Mouse (Mus musculus) neural tube, embryonic 11.5 days (tissue): ENCODE results near the gene Etl4. TPM values are rescaled to one million over a fixed set of nuclear protein-coding genes. Genes with fewer than 3 reads are reported as not detected.

Source experiments
- ATAC-seq: fragments of 200-750 bp; cut with Nextera tagmentation; 2 replicates; pipeline ENCODE4 v1.8.0; 2017; ENCODE audit warnings: moderate number of reproducible peaks, mild to moderate bottlenecking, moderate TSS enrichment, moderate library complexity; ENCODE audit not compliant: insufficient read depth, low FRiP score, low TSS enrichment
- DNase-seq: peaks from one replicate; pipeline ENCODE4 v3.0.0-alpha.2; 2015; ENCODE audit warnings: low spot score
- H3K27ac ChIP-seq: fragments of 300-500 bp; sonication (generic); 2 replicates; pipeline ENCODE4 v1.5.1; 2014; ENCODE audit warnings: low read depth, mild to moderate bottlenecking, low read length
- H3K27me3 ChIP-seq: fragments of 300-500 bp; sonication (generic); 2 replicates; pipeline ENCODE4 v1.6.1; 2014; ENCODE audit warnings: mild to moderate bottlenecking, low read length, mixed read lengths; ENCODE audit not compliant: control insufficient read depth, insufficient read depth
- H3K36me3 ChIP-seq: fragments of 300-500 bp; sonication (generic); 2 replicates; pipeline ENCODE4 v1.6.1; 2014; ENCODE audit warnings: mild to moderate bottlenecking, low read length, moderate library complexity, mixed read lengths; ENCODE audit not compliant: control insufficient read depth, insufficient read depth
- H3K4me1 ChIP-seq: fragments of 300-500 bp; sonication (generic); 2 replicates; pipeline ENCODE4 v1.6.1; 2014; ENCODE audit warnings: low read length, mixed read lengths; ENCODE audit not compliant: control insufficient read depth, insufficient read depth
- H3K4me2 ChIP-seq: fragments of 300-500 bp; sonication (generic); 2 replicates; pipeline ENCODE4 v1.6.1; 2014; ENCODE audit warnings: low read depth, mild to moderate bottlenecking, moderate library complexity
- H3K4me3 ChIP-seq: fragments of 300-500 bp; sonication (generic); 2 replicates; pipeline ENCODE4 v1.5.1; 2014; ENCODE audit warnings: low read depth, low read length
- H3K9ac ChIP-seq: fragments of 300-500 bp; sonication (generic); 2 replicates; pipeline ENCODE4 v1.6.1; 2014; ENCODE audit warnings: mild to moderate bottlenecking, low read length
- H3K9me3 ChIP-seq: fragments of 300-500 bp; sonication (generic); 2 replicates; pipeline ENCODE4 v1.6.1; 2016; ENCODE audit warnings: low read length; ENCODE audit not compliant: control insufficient read depth
- WGBS: fragments of 180-500 bp; shearing (Covaris S2); extraction: QIAGEN DNeasy Blood & Tissue Kit; methylation state at CpG from one replicate; pipeline ENCODE4 v1.1.7; 2014; 5-methylcytosine and 5-hydroxymethylcytosine counted together
- polyA plus RNA-seq: library from polyadenylated mRNA; unstranded; fragments of >200 nt; fragmentation: Nextera tagmentation; extraction: Ambion mirVana; gene quantifications from 2 replicates; pipeline ENCODE4 v1.2.1, GENCODE M21; 2014

The Etl4 gene
- polyA plus RNA-seq, 1 experiment from 2014 or later: 19.9 TPM

DNA sequence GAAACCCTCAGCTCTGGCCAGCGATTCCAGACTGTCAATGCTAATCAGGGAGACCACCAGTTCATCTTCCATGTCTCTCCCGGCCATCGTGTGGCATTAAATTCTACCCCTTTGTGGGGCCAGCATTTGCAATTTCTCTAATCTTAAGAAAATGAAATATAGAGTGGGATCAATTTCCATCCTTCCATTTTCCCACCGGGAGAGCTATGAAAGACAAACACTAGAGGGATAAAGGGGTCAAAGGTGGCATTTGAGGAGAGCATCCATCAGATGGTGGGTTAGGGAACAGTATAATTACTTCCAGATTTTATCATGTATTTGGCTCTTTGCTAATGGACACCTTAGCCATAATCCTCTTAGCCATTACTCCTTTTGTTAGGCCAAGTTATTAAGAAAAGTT, 321.8 kb downstream of the Etl4 start:
- Histone ChIP-seq H3K9me3 (no peaks in the 10 kb centered on the region), H3K27ac (no peak overlapping the region), H3K27me3 (no peaks in the 10 kb centered on the region), H3K36me3 (no peaks in the 10 kb centered on the region), H3K9ac (no peak overlapping the region), H3K4me2 (no peak overlapping the region), H3K4me3 (no peak overlapping the region), H3K4me1 (no peaks in the 10 kb centered on the region)
- 49% methylated on average over 4 of the region's 4 CpGs for WGBS
- DNase-seq (no peak), ATAC-seq (no peak)

DNA sequence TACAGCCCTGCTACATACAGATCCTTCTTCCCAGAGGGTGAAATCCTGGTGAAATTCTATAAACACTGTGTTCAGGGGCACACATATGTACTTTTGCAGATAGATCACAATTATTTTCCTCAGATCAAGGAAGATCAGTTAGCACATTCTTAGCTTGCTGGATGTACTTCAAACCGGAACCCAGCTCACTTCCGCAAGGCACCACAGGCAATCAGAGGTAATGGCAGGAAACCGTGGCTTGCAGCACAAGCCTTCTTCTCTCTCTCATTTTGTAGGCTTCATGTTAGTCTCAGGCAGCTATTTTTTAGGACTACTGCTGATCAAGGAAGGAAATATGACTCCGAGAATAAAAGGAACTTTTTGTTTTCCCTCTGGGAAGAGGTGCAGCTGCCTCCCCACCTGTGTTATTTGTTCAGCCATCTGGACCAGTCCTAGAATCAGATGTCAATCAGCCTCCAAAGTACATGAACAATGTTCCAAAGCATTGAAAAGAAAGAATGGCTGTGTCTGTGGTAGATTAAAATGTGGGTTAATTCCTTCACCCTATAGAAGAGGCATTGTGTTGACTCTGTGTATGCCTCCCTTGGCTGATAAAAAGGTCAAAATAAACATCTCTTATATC, 338.6 kb downstream of the Etl4 start:
- no peaks in the 10 kb centered on the region for H3K36me3 ChIP-seq
- no peak overlapping the region for H3K4me3 ChIP-seq
- no peak overlapping the region for H3K9ac ChIP-seq
- WGBS: 62% methylated on average over 4 of the region's 4 CpGs
- no peak overlapping the region for H3K4me2 ChIP-seq
- no peak overlapping the region for H3K27ac ChIP-seq
- no peaks in the 10 kb centered on the region for H3K9me3 ChIP-seq
- ATAC-seq (no peak), DNase-seq (no peak)
- H3K4me1 ChIP-seq: no peaks in the 10 kb centered on the region
- H3K27me3 ChIP-seq: no peaks in the 10 kb centered on the region

DNA sequence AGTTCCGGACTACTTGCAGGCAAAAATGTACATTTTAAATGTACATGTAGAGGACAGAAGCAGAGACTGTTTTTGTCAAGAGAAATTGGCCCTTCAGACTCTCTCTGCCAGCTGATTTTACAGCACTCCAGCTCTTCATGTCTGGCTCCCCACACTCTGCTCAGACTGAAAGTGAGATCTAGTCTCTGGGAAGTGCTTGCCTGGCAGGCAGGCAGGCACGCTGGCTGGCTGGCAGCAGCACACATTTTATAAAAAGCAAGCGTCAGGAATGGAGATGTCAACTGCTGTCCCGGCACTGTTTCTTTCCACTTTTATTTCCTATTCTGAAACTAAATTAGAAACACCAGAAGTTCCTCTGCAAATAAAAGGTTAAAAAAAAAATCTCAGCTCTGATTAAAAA, 339.8 kb downstream of the Etl4 start:
- H3K4me1 ChIP-seq: no peaks in the 10 kb centered on the region
- no peaks in the 10 kb centered on the region for H3K36me3 ChIP-seq
- H3K27me3 ChIP-seq: no peaks in the 10 kb centered on the region
- ATAC-seq (no peak), DNase-seq (no peak)
- 60% methylated on average over 4 of the region's 4 CpGs for WGBS
- no peak overlapping the region for H3K4me2 ChIP-seq
- H3K27ac ChIP-seq: no peak overlapping the region
- H3K9ac ChIP-seq: no peak overlapping the region
- H3K9me3 ChIP-seq: no peaks in the 10 kb centered on the region
- H3K4me3 ChIP-seq: no peak overlapping the region

DNA sequence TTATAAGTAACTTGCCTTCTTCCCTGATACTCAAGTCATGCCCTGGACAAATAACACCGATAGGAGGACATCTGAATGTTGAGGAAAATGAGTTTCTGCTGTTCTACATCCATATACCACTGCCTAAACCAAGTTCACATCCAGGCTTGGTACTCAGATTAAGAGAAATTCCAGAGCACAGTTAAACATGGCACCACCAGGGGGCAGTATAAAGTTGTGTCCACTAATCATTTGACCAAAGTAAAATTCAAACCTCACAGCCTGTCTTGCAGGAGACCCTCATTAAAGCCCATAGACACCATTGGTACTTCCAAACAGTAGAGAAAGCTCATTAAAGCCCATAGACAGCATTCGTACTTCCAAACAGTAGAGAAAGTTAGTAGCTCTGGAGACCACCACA, 366.5 kb downstream of the Etl4 start:
- Histone ChIP-seq H3K4me1 (no peaks in the 10 kb centered on the region), H3K27ac (no peak overlapping the region), H3K36me3 (no peaks in the 10 kb centered on the region), H3K4me3 (no peak overlapping the region), H3K4me2 (no peak overlapping the region), H3K9me3 (no peaks in the 10 kb centered on the region), H3K9ac (no peak overlapping the region), H3K27me3 (no peaks in the 10 kb centered on the region)
- 49% methylated on average over 2 of the region's 2 CpGs for WGBS
- ATAC-seq (peak; percentile 55; the same call in 1 of the 2 replicates), DNase-seq (peak; percentile 62)

DNA sequence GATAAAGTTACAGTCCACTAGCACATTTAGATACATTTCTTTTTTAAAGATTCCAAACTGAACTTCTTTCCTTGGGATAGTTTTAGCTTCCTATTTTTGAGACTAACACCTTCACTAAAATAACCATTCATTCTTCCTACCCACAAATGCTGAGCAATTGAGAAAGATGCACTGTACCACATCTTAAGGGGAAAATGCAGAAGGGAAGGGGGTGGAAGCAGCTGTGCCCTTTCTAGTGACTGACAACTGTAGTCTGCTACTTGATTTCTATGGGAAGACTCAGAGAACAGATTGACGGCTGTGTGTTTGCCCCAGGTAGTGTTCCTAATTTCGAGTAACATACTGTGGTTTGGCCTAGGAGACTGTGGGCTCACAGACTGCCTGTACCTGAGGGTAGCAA, 372.3 kb downstream of the Etl4 start:
- no peaks in the 10 kb centered on the region for H3K9me3 ChIP-seq
- 72% methylated on average over 2 of the region's 2 CpGs for WGBS
- H3K36me3 ChIP-seq: no peaks in the 10 kb centered on the region
- no peak overlapping the region for H3K4me2 ChIP-seq
- H3K4me1 ChIP-seq: no peaks in the 10 kb centered on the region
- no peak overlapping the region for H3K4me3 ChIP-seq
- no peak overlapping the region for H3K9ac ChIP-seq
- no peak overlapping the region for H3K27ac ChIP-seq
- no peaks in the 10 kb centered on the region for H3K27me3 ChIP-seq
- no peak for DNase-seq
- ATAC-seq: no peak

DNA sequence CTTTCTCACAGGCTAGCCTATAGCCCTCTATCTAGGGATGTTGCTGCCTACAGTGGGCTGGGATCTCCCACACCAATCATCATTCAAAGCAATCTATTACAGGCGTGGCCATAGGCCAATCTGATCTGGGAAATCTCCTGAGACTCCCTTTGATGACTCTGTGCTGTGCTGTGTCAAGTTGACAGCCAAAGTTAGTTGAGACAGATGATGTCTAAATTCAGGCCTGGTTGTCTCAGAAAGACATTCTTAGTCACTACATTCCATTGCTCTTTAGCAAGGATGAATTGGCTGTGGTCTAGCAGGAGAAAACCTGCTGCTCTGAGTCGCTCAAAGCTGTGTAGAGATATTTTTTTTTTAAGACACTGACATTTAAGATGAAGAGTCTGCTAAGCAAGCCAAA, 374.8 kb downstream of the Etl4 start:
- ATAC-seq: no peak
- DNase-seq: no peak
- Histone ChIP-seq H3K36me3 (no peaks in the 10 kb centered on the region), H3K4me3 (no peak overlapping the region), H3K4me1 (no peaks in the 10 kb centered on the region), H3K27me3 (no peaks in the 10 kb centered on the region), H3K9ac (no peak overlapping the region), H3K9me3 (no peaks in the 10 kb centered on the region), H3K27ac (no peak overlapping the region), H3K4me2 (no peak overlapping the region)
- WGBS: 76% methylated on average over 2 of the region's 2 CpGs

DNA sequence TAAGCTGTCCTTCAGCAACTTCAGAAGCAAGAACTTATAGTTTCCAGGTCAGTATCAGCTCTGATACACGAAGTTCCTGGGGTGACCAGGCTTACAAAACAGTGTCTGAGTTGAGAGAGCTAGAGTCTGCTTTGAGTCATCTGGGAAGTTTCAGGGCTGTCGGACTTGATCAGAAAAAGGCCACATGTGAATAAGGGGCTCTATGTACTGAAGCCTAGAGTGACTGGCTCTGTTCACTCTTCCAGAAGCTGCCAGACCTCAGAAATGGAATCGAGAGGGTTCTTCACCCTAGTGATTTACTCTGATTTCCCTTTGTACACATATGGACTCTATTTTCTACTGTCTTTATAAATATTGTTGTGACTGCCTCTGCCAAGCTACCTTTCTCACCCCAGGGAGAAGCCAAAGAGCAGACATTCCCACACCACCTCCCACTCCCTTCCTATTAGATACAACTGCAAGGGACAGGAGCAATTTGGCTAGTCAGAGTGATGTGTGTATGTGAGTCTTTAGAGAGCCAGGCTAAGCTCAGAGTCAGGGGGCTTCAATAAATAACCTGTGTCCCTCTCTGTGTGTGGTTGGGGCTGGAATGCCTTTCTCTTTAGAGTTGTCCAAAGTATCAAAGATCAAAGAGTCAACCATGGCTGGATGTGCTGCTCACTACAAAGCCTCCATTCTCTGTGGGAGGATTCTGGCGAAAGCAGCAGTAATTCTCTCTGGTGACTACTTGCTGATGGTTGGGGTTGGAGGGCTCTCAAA, 381.6 kb downstream of the Etl4 start:
- no peak overlapping the region for H3K4me3 ChIP-seq
- H3K9me3 ChIP-seq: no peaks in the 10 kb centered on the region
- 35% methylated on average over 4 of the region's 4 CpGs for WGBS
- no peak overlapping the region for H3K27ac ChIP-seq
- no peaks in the 10 kb centered on the region for H3K27me3 ChIP-seq
- H3K4me2 ChIP-seq: no peak overlapping the region
- ATAC-seq (no peak), DNase-seq (no peak)
- H3K4me1 ChIP-seq: no peaks in the 10 kb centered on the region
- no peak overlapping the region for H3K9ac ChIP-seq
- H3K36me3 ChIP-seq: no peaks in the 10 kb centered on the region

DNA sequence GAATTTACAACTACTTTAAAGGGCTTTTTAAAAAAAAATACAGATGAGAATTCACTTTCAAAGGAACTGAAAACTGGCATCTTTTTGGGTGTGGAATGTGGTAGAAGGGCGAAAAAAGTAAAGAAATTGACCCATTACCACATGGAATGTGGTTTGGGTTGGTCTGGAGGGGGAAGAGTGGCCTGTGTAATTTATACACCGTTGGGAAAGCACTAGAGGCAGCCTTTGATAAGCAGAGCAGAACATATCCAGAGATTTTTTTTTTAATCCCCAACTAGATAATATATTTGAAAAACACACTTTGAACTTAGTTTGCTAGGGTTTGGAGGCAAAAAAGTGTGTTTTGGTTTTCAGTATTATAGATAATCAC, 382.1 kb downstream of the Etl4 start:
- H3K9me3 ChIP-seq: no peaks in the 10 kb centered on the region
- no peak for ATAC-seq
- no peak overlapping the region for H3K9ac ChIP-seq
- WGBS: 11% methylated on average over 2 of the region's 2 CpGs
- no peaks in the 10 kb centered on the region for H3K27me3 ChIP-seq
- H3K4me3 ChIP-seq: no peak overlapping the region
- no peak for DNase-seq
- H3K4me2 ChIP-seq: no peak overlapping the region
- no peak overlapping the region for H3K27ac ChIP-seq
- H3K4me1 ChIP-seq: no peaks in the 10 kb centered on the region
- H3K36me3 ChIP-seq: no peaks in the 10 kb centered on the region

DNA sequence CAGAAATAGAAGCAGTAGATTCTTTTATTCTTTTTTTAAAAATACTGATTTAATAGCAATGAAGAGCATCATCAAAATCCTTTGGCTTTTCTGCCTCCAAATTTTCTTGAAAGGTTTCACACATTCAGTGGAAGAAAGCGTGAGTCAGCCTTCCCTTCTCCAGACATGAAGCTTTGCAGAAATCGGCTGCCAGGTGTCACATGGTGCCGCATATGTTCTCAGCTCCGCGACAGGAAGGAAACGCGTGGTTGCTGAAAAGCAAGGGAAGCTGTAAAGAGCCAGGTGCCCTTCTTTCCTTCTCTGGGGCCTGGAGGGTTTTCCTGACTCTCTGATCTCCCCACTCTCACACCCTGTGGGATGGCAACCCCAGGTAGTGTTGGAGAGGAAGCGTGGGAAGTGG, 383.8 kb downstream of the Etl4 start:
- H3K4me3 ChIP-seq: no peak overlapping the region
- no peaks in the 10 kb centered on the region for H3K9me3 ChIP-seq
- no peak overlapping the region for H3K4me2 ChIP-seq
- ATAC-seq: no peak
- H3K27ac ChIP-seq: no peak overlapping the region
- no peak for DNase-seq
- no peaks in the 10 kb centered on the region for H3K4me1 ChIP-seq
- no peaks in the 10 kb centered on the region for H3K27me3 ChIP-seq
- H3K36me3 ChIP-seq: no peaks in the 10 kb centered on the region
- 67% methylated on average over 8 of the region's 8 CpGs for WGBS
- no peak overlapping the region for H3K9ac ChIP-seq
